Mouse (Mus musculus): ENCODE measurements around the gene Pnp2. TPM values are rescaled to one million over a fixed set of nuclear protein-coding genes. Genes with fewer than 3 reads are reported as not detected.
"Not testable (repeated sequence)": the region's sequence is repeated elsewhere in the genome, so short reads cannot be mapped to it uniquely, and the experiment has no call there.

The Pnp2 gene
- total and polyA plus RNA-seq, 2 experiments from 2014 or later, result 1.00 to 1.6 TPM

DNA sequence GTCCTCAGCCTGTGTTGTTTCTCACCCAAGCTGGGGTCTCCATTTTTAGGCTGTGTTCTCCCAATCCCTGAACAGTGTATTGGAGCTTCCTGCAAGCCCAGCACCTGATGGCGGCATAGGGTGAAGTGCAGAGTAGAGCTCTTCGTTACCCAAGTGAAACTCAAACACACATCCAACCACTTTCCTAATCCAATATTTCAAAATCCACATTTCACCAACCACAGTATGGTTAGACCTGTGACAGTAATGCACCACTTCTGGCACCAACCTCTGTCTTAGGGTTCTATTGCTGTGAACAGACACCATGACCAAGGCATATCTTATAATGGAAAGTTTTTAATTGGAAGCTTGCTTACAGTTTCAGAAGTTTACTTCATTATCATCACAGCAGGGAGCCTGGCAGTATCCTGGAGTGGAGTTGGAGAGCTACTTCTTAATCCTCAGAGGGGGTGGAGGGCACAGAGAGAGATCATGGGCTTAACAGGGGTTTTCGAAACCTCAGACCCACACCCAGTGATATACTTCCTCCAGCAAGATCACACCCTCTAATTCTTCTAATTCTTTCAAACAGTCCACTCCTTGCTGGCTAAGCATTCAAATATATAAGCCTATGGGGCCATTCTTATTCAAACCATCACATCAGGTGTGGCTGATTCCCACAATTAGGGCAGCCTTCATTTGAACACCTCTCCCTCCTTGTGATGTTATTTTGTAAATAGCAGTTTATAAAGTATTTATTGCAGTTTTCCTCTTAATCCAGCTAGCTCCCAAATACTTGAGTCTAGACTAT is 17.5 kb upstream of the Pnp2 start:
- Histone ChIP-seq H3K9me3 (ENCODE audit: low read length) (no peaks in the 10 kb centered on the region), H3K4me3 (ENCODE audit: low read depth, low read length) (no peak overlapping the region), H3K9ac (no peak overlapping the region), H3K4me2 (ENCODE audit: low read depth) (no peak overlapping the region), H3K27me3 (ENCODE audit: insufficient read depth, low read length) (no peaks in the 10 kb centered on the region), H3K4me1 (ENCODE audit: insufficient read depth) (no peaks in the 10 kb centered on the region), H3K27ac (ENCODE audit: low read depth, low read length) (no peak overlapping the region), H3K36me3 (ENCODE audit: insufficient read depth) (no peaks in the 10 kb centered on the region)
- no peak for TF ChIP-seq CTCF (IDR thresholded peaks at IDR 0.05; ENCODE audit: low read depth)
- no peak for ATAC-seq
- no peak for DNase-seq
- 84% methylated on average over 3 of the region's 3 CpGs for WGBS

DNA sequence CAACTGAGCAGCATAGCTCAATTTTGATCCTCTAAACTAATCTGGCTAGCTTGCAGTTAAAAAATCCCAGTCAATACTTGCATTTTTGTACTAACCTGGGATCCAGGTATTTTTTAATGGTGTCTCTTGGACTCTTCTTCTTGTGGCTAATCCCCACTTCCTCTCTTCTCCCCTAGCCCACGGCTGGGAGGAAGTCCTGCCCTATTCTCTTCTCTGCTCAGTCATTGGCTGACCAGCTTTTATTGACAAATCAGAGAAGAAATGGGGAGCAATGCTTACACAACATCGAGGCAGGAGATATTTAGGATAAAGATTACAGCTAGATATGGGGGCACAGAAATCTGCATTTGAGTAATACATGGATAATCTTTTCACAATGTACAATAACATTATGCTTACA is 16.9 kb upstream of the Pnp2 start:
- TF ChIP-seq CTCF (IDR thresholded peaks at IDR 0.05; ENCODE audit: low read depth), result no peak
- Histone ChIP-seq H3K27ac (ENCODE audit: low read depth, low read length) (no peak overlapping the region), H3K4me3 (ENCODE audit: low read depth, low read length) (no peak overlapping the region), H3K4me2 (ENCODE audit: low read depth) (no peak overlapping the region), H3K27me3 (ENCODE audit: insufficient read depth, low read length) (no peaks in the 10 kb centered on the region), H3K9me3 (ENCODE audit: low read length) (no peaks in the 10 kb centered on the region), H3K4me1 (ENCODE audit: insufficient read depth) (no peaks in the 10 kb centered on the region), H3K36me3 (ENCODE audit: insufficient read depth) (no peaks in the 10 kb centered on the region), H3K9ac (no peak overlapping the region)
- DNase-seq (no peak), ATAC-seq (no peak)
- 43% methylated on average over 2 of the region's 2 CpGs for WGBS

GRCm38 (mm10) chr14:50943932-50944667 is 11.7 kb upstream of the Pnp2 start, which contains the start of gene Gm49342:
Gene Gm49342 (plus strand): TSS chr14:50944517.
- ATAC-seq (peak; percentile 96), DNase-seq (peak; percentile 86)
- H3K36me3 ChIP-seq (ENCODE audit: insufficient read depth), result no peaks in the 10 kb centered on the region
- peak within 1 kb of the TSS; percentile 37 for H3K4me3 ChIP-seq (ENCODE audit: low read depth, low read length)
- H3K27ac ChIP-seq (ENCODE audit: low read depth, low read length), result peak within 1 kb of the TSS; percentile 77
- WGBS, result 15% methylated on average over 31 of the region's 31 CpGs
- H3K4me1 ChIP-seq (ENCODE audit: insufficient read depth), result no peaks in the 10 kb centered on the region; the same call in 1 of the 2 replicates
- no peak; the same call in 1 of the 2 replicates for TF ChIP-seq CTCF (IDR thresholded peaks at IDR 0.05; ENCODE audit: low read depth)
- H3K4me2 ChIP-seq (ENCODE audit: low read depth), result peak within 1 kb of the TSS; percentile 47
- H3K9me3 ChIP-seq (ENCODE audit: low read length), result no peaks in the 10 kb centered on the region
- H3K27me3 ChIP-seq (ENCODE audit: insufficient read depth, low read length), result no peaks in the 10 kb centered on the region
- H3K9ac ChIP-seq, result peak within 1 kb of the TSS; percentile 40

GRCm38 (mm10) chr14:50944668-50945033 is 11.1 kb upstream of the Pnp2 start:
- not testable (repeated sequence) for H3K4me1 ChIP-seq (ENCODE audit: insufficient read depth); H3K36me3 ChIP-seq (ENCODE audit: insufficient read depth); H3K27me3 ChIP-seq (ENCODE audit: insufficient read depth, low read length); H3K9me3 ChIP-seq (ENCODE audit: low read length)
- ATAC-seq (peak; percentile 97), DNase-seq (peak; percentile 76)
- Histone ChIP-seq H3K4me3 (ENCODE audit: low read depth, low read length) (peak overlapping the region; percentile 37), H3K27ac (ENCODE audit: low read depth, low read length) (peak overlapping the region; percentile 77), H3K4me2 (ENCODE audit: low read depth) (peak overlapping the region; percentile 47), H3K9ac (peak overlapping the region; percentile 40)
- TF ChIP-seq CTCF (IDR thresholded peaks at IDR 0.05; ENCODE audit: low read depth), result peak; percentile 57
- under 1% methylated on average over 15 of the region's 15 CpGs for WGBS

GRCm38 (mm10) chr14:50945081-50945480 is 10.7 kb upstream of the Pnp2 start:
- WGBS, result 3% methylated on average over 6 of the region's 6 CpGs
- H3K27ac ChIP-seq (ENCODE audit: low read depth, low read length), result peak overlapping the region; percentile 36; the same call in 1 of the 2 replicates
- H3K4me2 ChIP-seq (ENCODE audit: low read depth), result peak overlapping the region; percentile 47
- peak overlapping the region; percentile 37 for H3K4me3 ChIP-seq (ENCODE audit: low read depth, low read length)
- H3K36me3 ChIP-seq (ENCODE audit: insufficient read depth); H3K9me3 ChIP-seq (ENCODE audit: low read length); ATAC-seq; H3K4me1 ChIP-seq (ENCODE audit: insufficient read depth); DNase-seq; H3K27me3 ChIP-seq (ENCODE audit: insufficient read depth, low read length): not testable (repeated sequence)
- peak overlapping the region; percentile 40 for H3K9ac ChIP-seq

DNA sequence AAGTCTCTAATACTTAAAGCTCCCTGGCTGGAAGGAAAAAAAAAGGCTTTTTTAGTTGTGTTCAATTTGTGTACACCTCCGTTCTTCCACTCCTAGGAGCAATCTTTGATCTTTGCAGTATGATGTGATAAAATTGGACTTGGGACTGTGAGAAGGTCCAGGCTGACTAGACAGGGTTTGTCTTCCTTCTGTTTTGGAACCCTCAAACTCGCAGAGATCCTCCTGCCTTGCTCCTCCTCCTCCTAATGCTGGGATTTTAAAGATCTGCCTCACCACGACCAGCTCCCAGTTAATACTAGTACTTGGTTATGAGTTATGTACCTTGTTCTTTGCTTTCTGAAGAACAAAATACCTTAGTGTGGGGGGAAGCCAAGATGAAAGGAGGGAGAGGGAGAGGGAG is 10.3 kb upstream of the Pnp2 start:
- H3K36me3 ChIP-seq (ENCODE audit: insufficient read depth); H3K27me3 ChIP-seq (ENCODE audit: insufficient read depth, low read length); DNase-seq; H3K9me3 ChIP-seq (ENCODE audit: low read length); ATAC-seq; H3K27ac ChIP-seq (ENCODE audit: low read depth, low read length); H3K4me1 ChIP-seq (ENCODE audit: insufficient read depth): not testable (repeated sequence)
- peak overlapping the region; percentile 40; the same call in 1 of the 2 replicates for H3K9ac ChIP-seq
- peak overlapping the region; percentile 37 for H3K4me3 ChIP-seq (ENCODE audit: low read depth, low read length)
- WGBS, result 25% methylated on average over 3 of the region's 3 CpGs
- peak overlapping the region; percentile 47 for H3K4me2 ChIP-seq (ENCODE audit: low read depth)

GRCm38 (mm10) chr14:50955487-50955886 is 305 bp upstream of the Pnp2 start:
- no peaks in the 10 kb centered on the region for H3K4me1 ChIP-seq (ENCODE audit: insufficient read depth)
- WGBS, result 86% methylated on average over 10 of the region's 10 CpGs
- H3K4me3 ChIP-seq (ENCODE audit: low read depth, low read length), result no peak overlapping the region
- H3K9ac ChIP-seq, result no peak overlapping the region
- H3K4me2 ChIP-seq (ENCODE audit: low read depth), result no peak overlapping the region
- no peak overlapping the region for H3K27ac ChIP-seq (ENCODE audit: low read depth, low read length)
- no peaks in the 10 kb centered on the region for H3K27me3 ChIP-seq (ENCODE audit: insufficient read depth, low read length)
- ATAC-seq (no peak), DNase-seq (no peak)
- TF ChIP-seq CTCF (IDR thresholded peaks at IDR 0.05; ENCODE audit: low read depth), result no peak
- H3K36me3 ChIP-seq (ENCODE audit: insufficient read depth), result 0 out of 2 replicates have a peak, but pooled peaks cover 3% of the 10 kb centered on the region
- no peaks in the 10 kb centered on the region for H3K9me3 ChIP-seq (ENCODE audit: low read length)

DNA sequence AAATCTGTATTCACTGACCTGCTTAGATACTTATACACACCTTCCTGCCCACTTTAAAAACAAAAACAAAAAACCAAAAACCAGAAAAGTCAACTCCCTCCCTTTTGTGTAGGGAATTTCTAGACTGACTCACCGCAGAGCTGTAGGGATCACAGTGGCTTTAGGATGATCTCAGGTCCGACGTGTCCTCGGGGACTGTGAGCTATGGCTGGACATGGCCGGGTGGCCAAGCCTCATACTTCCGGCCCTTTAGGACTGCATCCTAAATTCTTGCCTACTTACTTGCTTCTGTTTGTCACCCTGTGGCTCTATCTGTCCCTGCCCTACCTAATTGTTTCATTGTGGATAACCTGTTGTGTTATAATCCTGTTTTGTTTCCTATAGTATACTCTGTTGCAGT is 932 bp downstream of the Pnp2 start:
- not testable (repeated sequence) for ATAC-seq; H3K4me3 ChIP-seq (ENCODE audit: low read depth, low read length); H3K4me1 ChIP-seq (ENCODE audit: insufficient read depth); H3K9me3 ChIP-seq (ENCODE audit: low read length); H3K27me3 ChIP-seq (ENCODE audit: insufficient read depth, low read length); H3K36me3 ChIP-seq (ENCODE audit: insufficient read depth); H3K27ac ChIP-seq (ENCODE audit: low read depth, low read length); DNase-seq; H3K9ac ChIP-seq
- peak overlapping the region; percentile 34; the same call in 1 of the 2 replicates for H3K4me2 ChIP-seq (ENCODE audit: low read depth)
- WGBS, result 74% methylated on average over 6 of the region's 6 CpGs

GRCm38 (mm10) chr14:50957146-50957545 is 1.4 kb downstream of the Pnp2 start:
- WGBS, result 71% methylated on average over 3 of the region's 3 CpGs
- not testable (repeated sequence) for DNase-seq; H3K27ac ChIP-seq (ENCODE audit: low read depth, low read length); ATAC-seq; H3K36me3 ChIP-seq (ENCODE audit: insufficient read depth); H3K4me3 ChIP-seq (ENCODE audit: low read depth, low read length); H3K4me1 ChIP-seq (ENCODE audit: insufficient read depth); H3K27me3 ChIP-seq (ENCODE audit: insufficient read depth, low read length); H3K4me2 ChIP-seq (ENCODE audit: low read depth); H3K9ac ChIP-seq; H3K9me3 ChIP-seq (ENCODE audit: low read length)

All from forebrain, postnatal 0 days (tissue).